Mouse (Mus musculus) frontal cortex, postnatal 14 days (tissue): ENCODE results near the gene Tspan9.

Experiments
- DNase-seq, 2 experiments: peaks; one replicate each; pipeline ENCODE4 v3.0.0; 2022; ENCODE audit warnings: low spot score in 2 of 2

Tspan9 gene

DNA sequence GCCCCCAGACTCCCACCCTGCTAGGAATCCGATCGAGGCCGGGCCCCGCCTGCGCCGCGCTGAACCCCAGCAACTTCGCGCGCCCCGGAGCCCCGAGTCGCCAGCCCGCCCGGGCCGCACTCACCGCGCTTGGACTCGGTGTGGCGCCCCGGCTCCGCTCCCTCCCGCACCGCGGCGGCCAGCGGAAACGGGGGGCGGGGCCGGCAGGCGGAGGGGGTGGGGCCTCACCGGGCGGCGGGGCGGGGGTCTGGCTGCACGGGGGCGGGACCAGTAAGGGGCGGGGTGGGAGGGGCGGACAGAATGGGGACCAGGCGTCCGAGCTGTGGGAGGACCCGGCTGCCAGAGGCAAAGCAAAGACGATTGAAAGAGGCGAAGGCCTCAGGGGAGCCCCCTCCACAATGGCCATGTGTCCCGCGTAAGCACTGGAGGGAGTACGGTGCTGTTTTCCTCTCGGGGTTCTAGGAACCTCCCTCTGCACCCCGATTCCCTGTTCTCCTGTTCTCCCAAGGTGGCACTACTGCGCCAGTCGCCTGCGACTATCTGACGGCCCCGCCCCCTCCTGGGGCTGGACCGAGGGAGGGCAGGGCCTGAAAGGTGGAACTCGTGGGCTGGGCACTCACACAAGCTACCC lies at the start of gene Tspan9:
Tspan9 (minus strand) TSS at position 205 of the 631 bp plus-strand sequence.
- no peak for DNase-seq

DNA sequence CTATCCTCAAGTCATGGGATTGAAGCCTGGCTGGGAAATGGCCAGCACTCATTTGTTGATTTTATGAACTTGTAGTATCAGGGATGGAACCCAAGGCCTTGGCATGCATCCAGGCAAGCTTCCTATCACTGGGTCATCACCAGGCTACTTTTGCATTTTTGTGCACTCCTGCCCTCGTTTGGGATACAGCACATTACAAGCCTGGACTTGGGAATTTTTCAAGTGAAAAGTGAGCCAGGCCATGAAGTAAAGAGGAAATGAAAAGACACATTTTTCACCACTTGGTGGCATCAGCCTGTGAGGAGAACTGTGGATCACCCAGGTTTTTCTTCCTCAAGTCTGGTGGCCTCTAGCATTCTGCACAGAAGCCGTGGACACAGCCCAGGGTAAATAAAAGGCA lies 40.1 kb upstream of the Tspan9 start:
- no peak for DNase-seq

DNA sequence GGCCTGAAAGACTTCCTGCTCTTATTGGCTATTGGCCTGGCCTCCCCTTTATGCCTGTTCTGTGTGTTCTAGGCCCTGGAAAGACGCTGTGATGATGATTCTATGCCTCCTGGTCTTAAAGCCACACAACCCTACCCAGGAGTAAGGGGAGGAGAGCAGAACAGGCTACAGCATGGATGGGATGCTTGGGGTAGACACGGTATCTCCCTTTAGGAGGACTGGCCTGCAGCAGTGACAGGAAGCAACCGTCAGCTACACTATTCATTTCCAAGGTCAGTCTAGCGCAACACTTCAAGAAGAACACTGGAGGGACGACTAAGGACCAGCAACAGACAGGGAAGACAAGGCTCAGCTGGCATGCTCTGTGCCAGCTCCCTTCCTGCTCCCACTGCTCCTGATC lies 37.8 kb upstream of the Tspan9 start:
- DNase-seq = no peak

DNA sequence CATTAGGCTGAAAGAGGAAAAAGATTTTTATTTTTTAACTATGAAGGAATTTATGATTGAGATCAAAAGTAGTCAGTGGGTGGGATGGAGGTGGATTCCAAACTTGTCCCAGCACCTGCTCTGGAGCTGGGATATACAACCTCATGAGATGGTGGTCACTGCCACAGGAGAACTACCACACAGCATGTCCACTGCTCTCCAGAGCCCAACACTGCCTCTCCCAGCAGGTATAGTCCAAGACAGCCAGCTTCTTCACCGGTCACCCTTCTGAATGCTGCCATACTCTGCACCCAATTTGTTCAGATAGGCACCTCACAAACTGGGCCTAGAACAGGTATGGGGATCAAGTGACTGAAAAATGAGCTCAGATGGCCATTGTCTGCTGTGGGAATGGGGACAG lies 36.3 kb upstream of the Tspan9 start:
- DNase-seq = no peak

DNA sequence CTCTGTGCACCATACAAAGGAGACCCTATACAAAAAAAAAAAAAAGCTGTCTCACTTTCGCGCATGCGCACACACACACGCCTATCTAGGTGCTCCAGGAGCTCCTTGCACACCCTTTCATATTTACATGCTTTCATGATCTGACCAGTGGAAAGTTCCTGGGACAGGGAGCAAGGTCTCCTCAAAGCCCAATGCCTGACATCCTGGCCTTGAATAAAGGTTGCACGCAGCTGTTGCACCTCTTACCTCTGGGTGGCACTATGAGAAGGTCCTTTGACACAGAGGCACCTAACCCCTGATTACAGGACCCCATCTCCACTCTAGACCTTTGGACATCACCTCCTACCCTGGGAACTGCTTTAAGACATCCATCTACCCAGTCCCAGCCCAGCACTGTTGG lies 35.9 kb upstream of the Tspan9 start:
- no peak for DNase-seq

DNA sequence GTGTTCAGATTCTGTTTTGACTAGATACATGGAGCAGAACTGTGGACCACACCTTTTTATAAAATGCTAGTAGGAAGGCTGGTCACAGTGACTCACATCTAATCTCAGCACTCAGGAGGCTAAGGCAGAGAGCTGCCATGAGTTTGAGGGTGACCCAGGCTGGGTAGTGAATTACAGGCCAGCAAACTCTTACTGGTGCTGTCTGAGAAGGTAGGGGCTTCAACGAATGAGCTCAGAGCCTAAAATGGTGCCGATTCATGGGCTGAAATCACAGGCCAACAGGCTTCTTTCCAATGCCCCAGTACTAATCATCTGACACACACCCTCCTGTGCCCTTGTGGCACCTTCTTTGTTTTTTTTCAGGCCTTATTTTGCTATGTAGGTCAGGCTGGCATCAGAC lies 35.3 kb upstream of the Tspan9 start:
- DNase-seq = no peak

DNA sequence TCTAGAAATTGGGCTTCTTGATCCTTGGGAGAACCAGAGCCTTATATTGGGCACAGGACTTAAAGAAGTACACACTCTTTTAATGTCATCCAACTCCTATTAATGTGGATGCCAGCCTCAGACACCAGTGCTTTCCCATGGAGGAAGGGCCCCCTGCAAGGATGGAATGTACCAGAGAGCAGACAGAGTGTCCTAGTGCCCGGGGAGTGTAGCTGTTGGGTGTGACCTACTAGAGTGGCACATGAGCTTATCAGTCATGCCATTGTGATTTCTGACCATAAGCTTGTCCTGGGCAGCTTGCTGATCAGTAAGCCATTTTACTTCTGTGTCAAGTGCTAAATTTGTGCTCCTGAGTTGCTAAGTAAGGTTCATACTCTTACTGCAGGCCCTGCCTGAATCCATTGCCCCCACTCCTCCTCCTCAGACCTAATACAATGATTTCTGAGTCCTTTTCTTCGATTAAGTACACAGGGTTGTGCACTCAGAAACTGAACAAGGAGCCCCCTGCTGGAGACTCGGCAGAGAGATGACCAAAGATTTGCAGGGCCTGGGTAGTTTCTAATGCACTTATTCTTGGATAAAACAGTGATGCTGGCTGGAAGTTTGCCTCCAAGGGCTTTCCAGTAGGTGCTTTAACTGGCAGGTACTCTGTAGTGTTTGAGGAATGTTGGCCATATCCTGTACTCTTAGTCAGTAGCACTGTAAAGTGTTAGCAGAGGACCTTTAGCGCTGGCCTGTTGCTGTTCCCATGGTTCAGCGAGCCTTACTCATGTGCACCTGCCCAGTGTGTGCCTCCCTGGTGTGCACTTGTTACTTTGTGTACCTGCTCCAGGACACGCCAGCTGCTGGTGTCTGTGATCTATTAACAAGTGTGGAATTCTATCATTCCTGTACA lies 25.6 kb upstream of the Tspan9 start:
- DNase-seq = no peak

DNA sequence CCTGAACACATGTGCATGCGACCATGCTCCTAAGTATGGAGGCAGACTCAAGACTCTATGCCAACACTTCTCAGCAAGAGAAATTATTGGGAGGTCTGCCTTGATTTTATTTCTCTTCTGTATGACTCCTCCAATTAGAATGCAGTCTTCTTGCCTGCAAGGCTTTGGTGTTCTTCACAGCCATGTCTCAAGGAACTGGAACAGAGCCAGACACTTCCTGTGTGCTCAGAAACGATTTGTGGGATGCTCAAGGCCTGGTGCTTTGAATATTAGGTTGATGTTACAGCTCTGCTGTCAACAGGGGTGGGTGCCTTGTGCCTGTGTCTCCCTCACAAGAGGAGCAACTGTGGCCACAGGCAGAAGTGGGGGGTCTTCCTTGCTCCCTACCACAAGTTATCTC lies 22.2 kb upstream of the Tspan9 start:
- DNase-seq = no peak

DNA sequence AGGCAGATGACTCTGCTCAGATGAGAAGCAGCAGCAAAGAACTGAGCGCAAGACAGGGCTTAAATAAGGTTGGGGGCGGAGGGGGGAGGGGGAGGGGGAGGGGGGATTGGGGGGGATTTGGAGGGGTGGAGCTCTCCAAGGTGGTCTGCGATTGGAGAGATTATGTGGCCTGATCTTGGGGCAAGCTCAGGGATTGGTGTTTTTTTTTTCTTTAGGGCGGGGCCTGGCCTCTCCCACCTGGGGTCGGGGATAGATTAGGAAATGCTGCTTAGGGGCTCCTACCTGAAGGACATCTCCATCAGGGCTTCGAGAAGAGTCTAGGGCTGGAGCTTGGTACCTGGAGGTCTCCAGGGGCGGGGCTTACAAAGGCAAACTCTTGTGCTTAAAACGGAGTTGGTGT lies 21.2 kb upstream of the Tspan9 start:
- DNase-seq = no peak

DNA sequence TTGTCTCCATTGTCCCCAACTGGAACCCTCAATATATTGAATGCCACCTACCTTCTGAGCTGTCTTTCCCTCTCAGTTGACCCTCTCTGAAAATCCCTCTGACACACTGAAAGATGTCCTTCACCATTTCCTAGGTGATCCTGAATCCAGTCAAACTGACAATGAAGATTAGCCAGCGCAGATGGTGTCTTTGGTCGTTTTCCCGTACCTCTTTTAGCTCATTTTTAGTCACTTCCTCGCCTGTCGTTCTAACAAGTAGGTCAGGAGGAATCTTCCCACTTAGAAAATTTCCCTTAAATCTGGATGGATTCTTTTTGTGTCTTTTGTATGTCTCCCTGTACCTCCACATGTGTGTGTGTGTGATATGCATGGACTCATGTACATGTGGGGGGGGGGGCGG lies 15.7 kb upstream of the Tspan9 start:
- DNase-seq = no peak

DNA sequence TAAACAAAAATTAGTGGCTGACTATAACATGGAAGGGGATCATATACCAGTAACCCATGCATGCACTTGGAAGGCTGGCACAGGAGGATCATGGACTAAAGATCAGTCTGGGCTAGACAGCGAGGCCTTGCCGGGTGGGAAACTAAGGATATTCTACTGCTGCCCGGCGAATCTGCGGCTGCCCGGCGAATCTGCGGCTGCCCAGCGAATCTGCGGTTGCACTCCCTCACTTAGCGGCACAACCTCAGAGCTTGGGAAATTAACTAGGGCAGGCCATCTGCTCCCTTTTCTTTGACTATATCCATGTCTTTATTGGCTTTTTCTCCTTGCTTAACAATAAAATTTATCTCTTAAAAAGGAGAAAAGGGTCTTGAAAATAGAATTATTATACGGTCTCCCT lies 14.6 kb upstream of the Tspan9 start:
- no peak for DNase-seq

DNA sequence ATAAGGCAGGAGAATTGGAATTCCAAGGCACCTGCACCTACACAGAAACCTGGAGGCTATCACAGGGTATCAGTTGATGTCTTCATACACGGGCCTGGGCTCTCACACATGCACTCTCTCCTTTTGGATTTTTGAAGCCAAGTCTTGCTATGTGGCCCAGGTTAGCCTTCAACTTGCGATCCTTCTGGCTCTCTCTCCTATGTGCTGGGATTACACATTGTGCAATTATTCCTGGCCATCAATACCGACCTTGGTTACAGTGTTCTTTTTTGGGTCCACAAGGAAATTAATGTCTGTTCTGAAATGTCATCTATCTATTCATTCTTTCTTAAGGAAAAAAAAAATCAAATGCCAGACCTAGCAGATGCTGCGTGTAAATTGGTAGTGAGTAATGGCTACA lies 13.1 kb upstream of the Tspan9 start:
- no peak for DNase-seq

DNA sequence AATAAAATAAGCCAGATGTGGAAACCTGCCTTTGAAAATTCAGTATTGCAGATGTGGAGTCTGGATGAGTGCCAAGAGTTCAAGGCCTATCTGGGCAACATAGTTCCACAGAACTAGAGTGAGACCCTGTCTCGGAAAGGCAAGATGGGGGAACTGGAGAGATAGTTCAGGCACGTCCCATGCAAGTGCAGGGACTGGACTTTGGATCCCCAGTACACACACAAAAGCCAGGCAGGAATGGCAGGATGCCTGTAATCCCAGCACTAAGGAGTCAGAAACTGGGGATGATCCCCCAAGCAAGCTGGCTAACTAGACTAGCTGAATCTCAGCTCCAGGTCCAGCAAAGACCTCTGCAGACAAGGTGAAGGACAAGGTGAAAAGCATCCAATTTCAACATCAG lies 12.5 kb upstream of the Tspan9 start:
- no peak for DNase-seq

DNA sequence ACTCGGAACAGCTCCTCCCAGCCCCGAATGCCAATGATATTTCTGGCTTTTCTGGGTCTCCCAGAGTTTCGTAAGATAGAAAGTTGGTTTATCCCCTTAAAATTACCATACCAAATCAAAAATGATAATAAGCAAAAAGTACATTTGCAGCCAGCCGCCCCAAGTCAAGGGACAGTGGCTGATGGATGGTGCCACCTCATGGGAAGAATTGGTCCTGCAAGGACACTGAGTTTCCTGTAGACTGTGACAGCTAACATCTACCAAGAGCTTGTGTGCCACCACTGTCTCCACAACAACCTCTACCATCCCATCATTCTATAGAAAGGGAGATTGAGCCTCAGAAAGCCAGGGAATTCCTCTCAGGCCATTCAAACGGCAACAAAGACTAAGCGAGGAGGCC lies 2.4 kb upstream of the Tspan9 start:
- DNase-seq = peak in 1 of 2 experiments; percentile 59

DNA sequence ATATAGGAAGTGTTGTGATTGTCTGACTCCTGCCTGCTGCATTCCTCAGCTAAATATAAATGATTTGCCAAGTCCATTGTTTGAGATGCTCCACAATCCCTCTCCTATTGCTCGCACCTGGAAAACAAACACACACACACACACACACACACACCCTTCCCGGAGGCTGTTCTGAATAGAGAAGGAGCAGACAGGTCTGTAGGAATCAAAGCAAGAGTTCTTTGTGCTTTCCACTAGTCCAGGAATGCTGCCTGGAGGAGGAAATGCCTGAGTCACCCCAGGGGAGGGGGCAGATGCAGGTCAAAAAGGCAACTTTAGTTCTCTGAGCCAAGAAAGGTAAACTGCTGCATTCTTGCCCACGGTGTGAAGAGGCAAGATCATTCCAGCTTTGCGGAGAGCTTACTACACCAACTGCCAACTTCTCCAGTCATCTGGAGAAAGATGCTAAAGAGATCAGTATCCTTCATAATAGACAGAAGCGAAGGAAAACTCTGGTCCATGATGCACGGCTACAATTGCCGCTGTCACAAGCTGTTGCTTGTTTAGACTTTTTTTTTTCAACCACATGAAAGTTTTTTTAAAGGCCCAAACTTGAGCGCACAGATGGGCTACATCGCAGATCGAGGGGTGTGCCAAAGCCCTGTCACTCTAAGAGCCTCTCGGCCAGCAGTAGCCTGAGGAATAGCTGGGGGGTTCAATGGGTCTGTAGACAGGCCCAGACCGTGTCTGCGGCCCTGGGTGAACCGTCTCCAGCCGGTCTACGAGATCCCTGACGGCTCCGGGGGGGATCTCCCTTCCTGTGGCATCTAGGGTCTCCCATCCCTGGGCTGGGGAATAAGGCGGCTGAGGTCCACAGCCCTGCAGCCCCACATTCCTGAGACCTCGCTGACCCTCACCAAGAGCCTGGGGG lies 770 bp downstream of the Tspan9 start:
- DNase-seq = no peak

DNA sequence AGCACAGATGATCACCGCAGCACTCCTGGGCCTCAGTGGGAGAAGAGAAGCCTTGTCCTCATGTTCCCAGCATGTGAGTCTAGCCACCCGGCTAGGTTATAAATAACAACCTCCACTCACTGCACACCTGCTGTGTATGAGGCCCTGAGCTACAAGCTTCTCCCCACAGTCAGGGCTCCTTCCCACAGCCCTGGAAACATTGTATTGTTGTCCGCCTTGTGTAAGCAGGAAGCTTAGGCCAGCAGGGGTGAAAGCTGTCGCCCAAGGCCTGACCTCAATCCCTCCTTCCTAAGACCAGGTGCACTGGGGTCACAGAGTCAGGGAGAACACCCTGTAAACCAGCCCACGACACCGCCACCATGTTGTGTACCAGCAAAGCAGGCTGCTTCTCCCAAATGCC lies 2.7 kb downstream of the Tspan9 start:
- DNase-seq = no peak

DNA sequence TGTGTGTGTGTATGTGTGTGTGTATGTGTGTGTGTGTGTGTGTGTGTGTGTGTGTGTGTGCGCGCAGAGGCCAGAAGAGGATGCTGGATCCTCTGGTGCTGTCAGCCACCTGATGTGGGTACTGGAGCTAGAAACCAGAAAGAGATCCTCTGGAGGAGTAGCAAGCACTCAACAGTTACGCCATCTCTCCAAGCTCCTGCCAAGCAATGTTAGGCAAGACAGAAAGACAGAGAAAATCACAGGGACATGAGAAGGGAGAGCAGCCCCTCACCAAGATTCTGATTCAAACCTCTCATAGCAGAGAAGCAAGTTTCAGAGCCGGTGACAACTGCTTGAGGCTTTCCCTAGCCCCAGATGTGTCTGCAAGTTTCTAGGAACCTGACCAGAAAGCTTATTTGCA lies 5.5 kb downstream of the Tspan9 start:
- DNase-seq = no peak

DNA sequence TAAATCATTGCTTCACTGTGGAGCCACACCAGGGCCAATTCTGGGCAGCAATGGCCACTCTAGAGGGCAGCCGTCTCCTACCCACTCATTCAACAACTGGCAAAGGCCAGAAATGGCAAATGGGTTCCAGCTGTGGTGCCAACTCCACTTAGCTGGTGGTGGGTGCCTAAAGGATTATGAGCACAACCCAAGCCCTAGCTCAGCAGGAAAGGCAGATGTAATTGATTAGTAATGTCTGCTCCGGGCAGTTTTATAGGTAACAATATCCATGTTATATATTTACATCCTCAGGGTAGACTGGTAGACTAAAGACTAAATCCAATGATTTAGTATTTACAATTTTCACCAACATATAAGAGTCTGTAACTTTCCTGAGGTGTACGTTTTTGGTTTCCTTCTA lies 6.7 kb downstream of the Tspan9 start:
- DNase-seq = no peak

DNA sequence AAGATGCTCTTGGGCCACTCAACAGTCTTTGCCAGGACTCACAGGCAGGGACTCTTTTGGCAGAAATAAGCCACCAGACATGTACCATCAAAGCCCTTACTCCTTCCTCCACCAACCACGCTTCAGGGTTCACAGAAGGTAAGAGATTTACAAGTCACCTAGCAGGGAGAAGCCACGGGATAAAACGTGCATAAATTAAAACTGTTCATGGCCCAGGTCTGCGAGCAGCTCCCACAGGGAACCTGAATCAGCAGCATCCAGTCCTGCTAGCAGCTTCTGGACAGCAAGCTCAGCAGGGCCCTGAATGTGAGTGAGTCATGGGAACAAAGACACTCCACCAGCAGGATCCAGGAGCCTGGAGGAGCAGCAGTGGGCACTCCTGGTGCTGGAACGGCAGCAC lies 7.9 kb downstream of the Tspan9 start:
- no peak for DNase-seq

DNA sequence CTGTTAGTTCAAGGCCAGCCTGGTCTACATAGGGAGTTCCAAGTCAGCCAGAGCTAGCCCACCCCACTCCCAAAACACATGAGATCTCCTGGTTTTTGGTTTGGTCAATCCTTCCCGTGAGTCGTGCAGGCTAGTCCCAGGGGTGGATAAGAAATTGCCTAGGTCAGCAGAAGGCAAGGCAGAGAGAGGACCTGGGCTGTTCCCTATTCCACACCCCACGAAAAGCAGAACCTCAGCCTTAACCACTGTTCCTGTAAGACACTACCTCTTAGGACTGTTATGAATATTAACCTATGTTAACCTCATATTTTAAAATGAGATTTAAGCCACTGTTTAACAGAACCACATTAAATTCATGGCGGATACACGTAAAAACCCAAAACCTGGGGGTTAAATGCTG lies 8.4 kb downstream of the Tspan9 start:
- DNase-seq = no peak

DNA sequence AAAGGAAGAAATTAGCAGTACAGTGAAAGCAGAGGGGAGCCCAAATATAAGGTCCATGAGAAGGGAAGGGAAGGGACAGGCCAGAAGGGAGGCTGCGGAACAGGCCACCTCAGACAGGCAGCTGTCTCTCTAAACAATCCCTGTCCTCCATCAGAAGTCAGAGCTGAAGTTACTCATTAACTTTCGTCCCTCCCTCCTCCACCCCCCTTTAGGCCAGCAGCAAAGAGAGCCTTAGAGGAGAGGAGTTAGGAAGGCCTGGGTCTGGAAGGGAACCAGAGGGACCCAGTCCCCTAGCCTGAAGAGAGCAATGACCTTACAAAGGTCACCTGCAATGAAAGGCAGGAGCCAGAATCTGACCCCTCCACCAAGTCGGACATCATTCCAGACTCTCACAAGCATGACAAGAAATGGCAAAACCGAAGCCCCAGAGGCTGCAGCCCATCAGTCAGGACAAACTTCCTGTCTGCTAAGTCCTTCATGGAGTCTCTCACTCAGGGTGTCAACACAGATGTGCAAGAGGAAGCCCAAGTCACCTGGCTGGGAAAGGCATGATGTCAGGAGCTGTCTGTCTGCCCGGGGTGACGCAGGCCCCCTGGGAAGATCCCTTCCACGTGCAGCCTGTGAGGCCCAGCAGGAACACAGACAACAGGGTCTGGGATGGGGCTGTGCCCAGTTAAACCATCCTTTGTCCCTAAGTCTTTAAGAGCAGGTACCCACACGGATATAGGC lies 9.0 kb downstream of the Tspan9 start:
- no peak for DNase-seq

DNA sequence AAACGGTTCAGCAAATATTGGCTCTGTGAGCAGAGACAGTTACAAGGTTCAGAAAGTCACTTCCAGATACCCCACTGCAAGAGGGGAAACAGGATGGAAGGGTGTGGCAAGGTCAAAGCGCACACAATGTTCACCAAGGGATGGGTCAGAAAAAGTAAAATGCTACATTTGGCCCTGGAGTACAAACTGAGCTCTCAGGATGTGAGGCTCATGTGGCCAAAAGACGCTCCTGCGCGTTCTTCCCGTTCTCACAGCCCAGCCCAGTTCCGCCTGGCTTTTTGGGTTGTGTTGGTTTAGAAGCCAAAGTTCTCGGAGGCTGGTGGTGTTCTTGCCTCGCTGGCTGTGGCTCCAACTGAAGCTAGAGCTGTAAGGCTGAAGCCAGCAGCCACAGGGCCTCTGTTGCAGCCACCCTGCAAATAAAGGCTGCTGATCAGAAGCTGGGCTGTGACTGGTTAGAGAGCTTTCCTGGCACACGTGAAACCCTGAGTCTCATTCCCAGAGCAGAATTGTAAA lies 9.7 kb downstream of the Tspan9 start:
- no peak for DNase-seq
